Mouse (Mus musculus) brain, adult 2 months (tissue): ENCODE measurements around the gene Tubgcp4.
A peak's percentile ranks its signal among the peaks of the same experiment; 100 is the strongest.

Experiments
- DNase-seq: peaks from one replicate; pipeline ENCODE4 v3.0.0; 2011; ENCODE audit warnings: low read depth, low spot score

The Tubgcp4 gene

DNA sequence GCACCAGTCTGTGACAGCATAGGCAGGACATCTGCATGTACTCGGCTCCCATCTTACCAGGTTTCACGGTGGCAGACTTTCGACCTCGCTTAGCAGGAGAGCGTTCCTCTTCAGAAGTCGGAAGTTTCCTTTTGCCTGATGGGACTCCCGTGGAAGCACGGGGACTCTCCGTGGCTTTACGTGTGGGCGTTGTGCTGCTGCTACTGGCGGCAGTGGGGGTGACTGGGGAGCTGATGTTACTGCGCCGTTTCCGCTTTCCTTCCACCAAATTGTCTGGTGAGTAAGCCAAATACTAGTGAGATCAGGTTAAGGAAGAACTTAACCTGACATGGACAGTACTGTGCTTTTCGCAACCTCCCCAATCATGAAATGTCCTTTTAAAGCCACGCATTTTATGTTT, 33.8 kb downstream of the Tubgcp4 start:
- DNase-seq: peak; percentile 59

DNA sequence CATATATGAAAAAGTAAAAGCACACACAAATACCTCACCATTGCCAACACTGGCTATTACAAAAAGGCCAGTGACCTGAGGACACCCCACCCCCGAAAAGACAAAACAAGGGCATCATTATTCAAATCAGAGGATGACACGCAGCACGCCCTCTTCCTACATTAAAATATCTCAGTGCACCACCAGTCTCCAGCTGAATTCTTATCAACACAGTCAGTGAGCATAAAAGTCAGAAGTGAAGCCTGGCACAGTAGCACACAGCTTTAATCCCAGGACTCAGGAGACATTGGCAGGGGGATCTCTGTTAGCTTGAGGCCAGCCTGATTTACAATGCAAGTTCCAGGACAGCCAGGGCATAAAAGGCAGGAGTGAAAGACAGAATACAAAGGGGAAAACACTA, 36.1 kb downstream of the Tubgcp4 start:
- no peak for DNase-seq

DNA sequence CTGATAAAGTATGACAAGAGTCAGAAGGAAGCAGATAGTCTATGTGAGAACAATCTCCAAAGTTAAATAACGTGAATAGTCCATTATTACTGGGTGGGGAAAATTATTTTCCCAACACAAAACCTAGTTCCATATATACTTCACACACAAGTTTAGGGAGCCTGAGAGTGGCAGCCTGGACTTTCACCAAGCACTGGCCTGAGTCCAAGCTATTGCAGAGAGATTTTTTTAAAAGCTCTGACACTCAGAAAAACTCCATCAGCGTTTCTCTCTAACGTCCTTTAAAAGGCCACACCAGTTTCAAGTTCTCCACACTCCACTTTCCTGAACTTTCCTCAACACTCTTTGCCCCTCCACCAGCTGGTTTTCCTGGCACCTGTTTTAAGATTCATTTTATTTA, 44.0 kb downstream of the Tubgcp4 start:
- no peak for DNase-seq

DNA sequence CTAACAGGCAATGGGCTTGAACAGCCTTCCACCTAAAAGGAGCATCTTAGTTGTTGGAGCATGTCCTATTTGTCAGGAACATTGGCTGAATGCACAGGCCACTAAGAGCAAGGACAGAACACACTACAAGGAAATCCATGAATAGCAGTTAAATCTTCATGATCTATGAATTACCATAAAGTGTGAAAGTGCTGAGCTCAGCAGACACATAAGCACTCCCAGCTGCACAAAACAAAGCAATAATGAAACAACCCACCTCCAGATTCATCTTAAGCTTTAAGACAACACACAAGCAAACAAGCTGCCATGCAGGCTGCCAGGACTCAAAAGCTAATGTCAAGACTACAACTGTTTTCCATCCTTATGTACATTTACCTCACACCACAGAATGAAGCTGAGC, 48.7 kb downstream of the Tubgcp4 start:
- no peak for DNase-seq

DNA sequence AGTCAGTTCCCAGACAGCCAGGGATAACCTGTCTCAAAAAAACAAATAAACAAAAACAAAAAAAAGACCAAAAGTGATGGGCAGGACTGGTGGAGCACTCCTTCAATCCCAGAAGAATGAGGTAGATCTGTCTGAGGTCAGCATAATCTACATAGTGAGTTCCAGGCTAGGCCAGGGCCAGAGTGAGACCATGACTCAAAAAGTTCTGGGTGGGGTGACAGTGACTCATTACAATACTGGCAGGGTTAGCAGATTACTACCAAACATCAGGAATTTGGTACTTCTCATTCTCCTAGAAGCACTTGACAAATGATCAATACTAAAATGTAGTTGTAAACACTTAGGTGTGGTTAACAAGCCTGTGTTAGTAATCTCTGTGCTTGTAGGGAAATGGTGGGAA, 49.5 kb downstream of the Tubgcp4 start:
- DNase-seq: no peak

DNA sequence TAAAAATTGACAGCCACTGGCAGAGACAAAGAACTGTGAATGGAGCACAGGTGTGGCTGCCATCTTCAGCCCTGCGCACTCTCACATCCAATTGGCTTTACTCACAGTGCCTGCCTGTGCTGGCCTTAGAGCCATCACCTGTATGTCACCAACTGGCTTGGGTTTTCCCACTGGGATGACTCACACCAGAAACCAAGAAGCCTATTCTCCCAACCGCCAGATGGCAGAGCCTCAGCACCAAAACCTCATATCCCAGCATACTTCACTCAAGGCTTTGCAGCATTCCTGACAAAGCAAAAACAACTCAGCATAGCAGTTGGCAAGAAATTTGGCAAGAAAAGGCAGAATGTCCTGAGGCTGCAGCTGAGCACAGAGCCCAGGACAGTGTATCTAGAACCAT, 52.6 kb downstream of the Tubgcp4 start:
- peak; percentile 96 for DNase-seq

DNA sequence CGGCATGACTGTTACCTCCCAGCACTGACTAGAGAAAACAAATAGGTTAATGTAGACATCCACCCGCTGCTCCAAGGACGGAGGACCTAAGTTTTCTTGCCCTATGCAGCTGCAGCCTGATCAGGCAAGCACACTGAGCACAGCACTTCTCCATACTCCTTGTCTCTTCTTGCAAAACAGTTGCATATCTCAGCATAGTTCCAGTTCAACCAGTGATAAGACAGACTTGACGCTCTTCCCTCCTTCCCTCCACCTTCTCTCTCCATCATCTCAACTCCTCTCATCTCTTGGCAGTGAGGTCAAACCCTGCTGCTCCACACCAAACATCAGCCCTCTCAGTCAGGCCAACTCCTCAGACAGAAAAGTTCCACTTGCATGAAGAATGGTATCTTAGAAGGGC, 57.7 kb downstream of the Tubgcp4 start:
- DNase-seq: no peak

DNA sequence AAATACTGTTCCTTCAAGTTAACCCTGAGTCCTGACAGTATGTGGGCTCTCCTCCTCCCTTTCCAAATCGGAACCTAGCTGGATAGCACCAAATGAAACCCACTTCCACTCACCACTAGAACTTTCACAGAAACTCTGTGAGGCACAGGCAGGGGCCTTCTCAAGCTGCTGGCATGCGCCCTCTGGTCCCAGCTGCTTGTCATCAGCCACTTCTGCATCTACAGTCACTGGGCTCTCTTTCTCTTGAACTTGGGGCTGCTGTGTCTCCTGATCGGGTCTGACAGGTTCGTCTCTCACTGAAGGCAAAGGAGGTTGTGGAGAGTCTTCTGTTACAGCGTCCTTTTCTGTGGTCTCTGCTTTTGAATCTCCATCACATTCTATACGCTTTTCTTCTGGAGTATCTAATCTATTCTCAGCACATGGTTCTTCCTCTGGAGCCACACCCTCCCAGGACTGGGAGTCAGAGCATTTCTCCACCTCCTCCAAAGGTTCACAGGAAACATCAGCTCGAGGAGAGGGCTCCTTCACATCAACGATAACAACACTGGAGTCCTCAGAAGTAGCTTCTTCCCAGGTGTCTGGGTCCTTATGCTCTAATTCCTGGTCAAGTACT, 65.1 kb downstream of the Tubgcp4 start:
- no peak for DNase-seq

DNA sequence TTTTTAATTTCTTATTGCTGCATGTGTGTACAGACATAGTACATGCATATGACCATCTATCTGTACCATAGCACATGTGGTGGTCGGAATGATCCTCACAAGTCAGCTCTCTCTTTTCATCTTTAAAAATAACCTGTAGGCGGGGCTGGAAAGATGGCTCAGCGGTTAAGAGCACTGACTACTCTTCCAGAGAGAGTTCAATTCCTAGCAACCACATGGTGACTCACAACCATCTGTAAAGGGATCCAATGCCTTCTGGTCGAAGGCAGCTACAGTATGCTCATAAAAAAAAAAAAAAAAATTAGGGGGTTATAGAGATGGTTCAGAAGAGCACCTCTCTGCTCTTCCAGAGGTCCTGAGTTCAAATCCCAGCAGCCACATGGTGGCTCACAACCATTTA, 69.0 kb downstream of the Tubgcp4 start:
- DNase-seq: peak; percentile 27

DNA sequence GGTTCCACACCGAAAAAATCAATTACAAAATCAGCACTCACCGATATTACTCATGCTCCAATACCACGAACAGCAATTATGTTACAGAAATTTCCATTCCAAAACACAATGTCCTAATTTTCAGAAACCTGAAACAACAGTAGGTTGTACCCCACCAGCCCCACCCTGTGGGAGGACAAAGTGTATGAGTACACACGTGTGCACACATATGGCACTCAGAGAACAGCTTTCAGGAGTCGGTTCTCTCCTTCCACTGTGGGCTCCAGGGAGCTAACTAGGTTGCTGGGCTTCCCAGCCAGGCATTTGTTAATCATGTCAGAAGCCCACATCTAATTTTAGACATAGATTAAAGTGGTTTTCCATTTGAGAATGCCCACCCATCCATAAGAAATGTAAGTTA, 73.6 kb downstream of the Tubgcp4 start:
- peak; percentile 43 for DNase-seq
